Comparison of ENCODE assay signal across 9 mouse cellular contexts in the genomic region with DNA sequence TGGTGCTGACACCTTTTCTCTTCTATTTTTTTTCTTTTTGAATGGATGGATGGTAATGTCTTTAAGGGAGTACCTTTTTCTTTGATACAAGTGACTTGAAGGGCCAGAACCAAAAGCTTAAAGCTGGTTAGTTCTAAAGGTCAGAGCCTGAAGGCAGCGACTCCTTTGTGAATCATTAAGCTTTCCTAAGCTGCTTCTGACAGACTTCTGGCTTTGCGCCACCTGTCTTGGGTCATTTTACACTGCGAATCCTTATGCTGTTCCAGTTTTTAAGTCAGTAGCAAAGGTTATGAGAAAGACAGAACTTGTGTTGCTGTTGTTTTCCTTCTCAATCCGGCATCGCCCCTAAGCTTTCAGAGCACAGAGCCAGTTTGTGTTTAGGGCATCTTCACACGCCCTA.
DNase-seq lines count a peak whose midpoint lies in the region; ATAC-seq lines count a peak whose summit lies in the region.
"Had no signal": no experiment of that assay in that cellular context is flagged by ENCODE, and none has a peak within 500 bp of the region (broad histone marks: within the 10 kb centered on the region; RNA-seq: fewer than 3 reads in every experiment).

No protein-coding gene starts in this region.

- 34% methylated on average over 6 of the region's 6 CpGs for WGBS in midbrain, embryonic 11.5 days
- 30% methylated on average over 6 of the region's 6 CpGs for WGBS in midbrain, embryonic 16.5 days
- 36% methylated on average over 6 of the region's 6 CpGs for WGBS in midbrain, embryonic 15.5 days
- WGBS in neural tube, embryonic 15.5 days: 73% methylated on average over 6 of the region's 6 CpGs

- no peak overlapping the region for H3K9ac ChIP-seq in midbrain, embryonic 11.5 days (ENCODE audit: low read length)
- H3K9ac ChIP-seq in midbrain, embryonic 16.5 days (ENCODE audit: low read depth, low read length): no peak overlapping the region
- H3K9ac ChIP-seq in midbrain, embryonic 15.5 days: no peak overlapping the region
- H3K9ac ChIP-seq in neural tube, embryonic 15.5 days (replicated peaks): no peak overlapping the region
- H3K9ac ChIP-seq: liver, embryonic 14.5 days had no signal

- no peak for ATAC-seq in midbrain, embryonic 11.5 days (ENCODE audit: low FRiP score)
- no peak; the same call in 1 of the 2 replicates for ATAC-seq in midbrain, embryonic 16.5 days
- no peak; the same call in 1 of the 2 replicates for ATAC-seq in midbrain, embryonic 15.5 days (replicated peaks)
- ATAC-seq in neural tube, embryonic 15.5 days (ENCODE audit: low FRiP score): no peak

- no peaks in the 10 kb centered on the region for H3K36me3 ChIP-seq in midbrain, embryonic 11.5 days (ENCODE audit: control insufficient read depth, insufficient read depth, low read length)
- no peaks in the 10 kb centered on the region for H3K36me3 ChIP-seq in midbrain, embryonic 16.5 days (ENCODE audit: control insufficient read depth, insufficient read depth, low read length)
- H3K36me3 ChIP-seq in midbrain, embryonic 15.5 days (replicated peaks): no peaks in the 10 kb centered on the region
- no peaks in the 10 kb centered on the region for H3K36me3 ChIP-seq in neural tube, embryonic 15.5 days

- no peaks in the 10 kb centered on the region for H3K9me3 ChIP-seq in midbrain, embryonic 11.5 days (ENCODE audit: control insufficient read depth, low read length)
- H3K9me3 ChIP-seq in midbrain, embryonic 16.5 days (replicated peaks; ENCODE audit: control insufficient read depth, low read length, poor library complexity, severe bottlenecking): no peaks in the 10 kb centered on the region
- no peaks in the 10 kb centered on the region for H3K9me3 ChIP-seq in midbrain, embryonic 15.5 days
- no peaks in the 10 kb centered on the region for H3K9me3 ChIP-seq in neural tube, embryonic 15.5 days (replicated peaks)

- no peaks in the 10 kb centered on the region for H3K27me3 ChIP-seq in midbrain, embryonic 11.5 days (ENCODE audit: control insufficient read depth, insufficient read depth, low read length)
- no peaks in the 10 kb centered on the region for H3K27me3 ChIP-seq in midbrain, embryonic 16.5 days (ENCODE audit: control insufficient read depth, insufficient read depth, low read depth, low read length)
- H3K27me3 ChIP-seq in midbrain, embryonic 15.5 days (replicated peaks): no peaks in the 10 kb centered on the region
- H3K27me3 ChIP-seq in neural tube, embryonic 15.5 days (replicated peaks): no peaks in the 10 kb centered on the region

- peak; percentile 86 for DNase-seq in midbrain, embryonic 11.5 days (ENCODE audit: low spot score, missing footprints)
- peak; percentile 40 for DNase-seq in brain, adult 2 months (ENCODE audit: low read depth, low spot score)
- DNase-seq in kidney, adult 11 months: peak; percentile 89
- DNase-seq in natural killer cell, adult 2 months (ENCODE audit: low spot score in 2 of 2): no peak
- DNase-seq in embryo, embryonic 9.5 days (ENCODE audit: extremely low spot score): no peak

- H3K27ac ChIP-seq in midbrain, embryonic 11.5 days (ENCODE audit: low read depth, low read length): no peak overlapping the region
- H3K27ac ChIP-seq in midbrain, embryonic 16.5 days (ENCODE audit: low read length): no peak overlapping the region; the same call in 1 of the 2 replicates
- H3K27ac ChIP-seq in midbrain, embryonic 15.5 days: peak overlapping the region; percentile 38; the same call in 1 of the 2 replicates
- no peak overlapping the region for H3K27ac ChIP-seq in neural tube, embryonic 15.5 days (replicated peaks)
- H3K27ac ChIP-seq: liver, embryonic 14.5 days had no signal

- no peak overlapping the region for H3K4me3 ChIP-seq in midbrain, embryonic 11.5 days (ENCODE audit: low read depth, low read length)
- H3K4me3 ChIP-seq in midbrain, embryonic 16.5 days (ENCODE audit: low read depth, low read length): no peak overlapping the region
- H3K4me3 ChIP-seq in midbrain, embryonic 15.5 days: no peak overlapping the region
- H3K4me3 ChIP-seq in neural tube, embryonic 15.5 days (replicated peaks): no peak overlapping the region

- peaks cover 11% of the 10 kb centered on the region for H3K4me1 ChIP-seq in midbrain, embryonic 11.5 days (ENCODE audit: control insufficient read depth, insufficient read depth, low read length)
- peaks cover 24% of the 10 kb centered on the region for H3K4me1 ChIP-seq in midbrain, embryonic 16.5 days (ENCODE audit: control insufficient read depth, insufficient read depth, low read length)
- peaks cover 27% of the 10 kb centered on the region for H3K4me1 ChIP-seq in midbrain, embryonic 15.5 days
- H3K4me1 ChIP-seq in neural tube, embryonic 15.5 days: peaks cover 9% of the 10 kb centered on the region

- H3K4me2 ChIP-seq in midbrain, embryonic 11.5 days: no peak overlapping the region
- no peak overlapping the region for H3K4me2 ChIP-seq in midbrain, embryonic 16.5 days (ENCODE audit: low read length)
- no peak overlapping the region for H3K4me2 ChIP-seq in midbrain, embryonic 15.5 days
- no peak overlapping the region for H3K4me2 ChIP-seq in neural tube, embryonic 15.5 days

Comparison
In these comparisons a context has a peak if more than half of its experiments do, and no peak if none do; other contexts are left out.
1. DNase-seq: peak in midbrain, embryonic 11.5 days (single experiment), brain, adult 2 months (single experiment) and kidney, adult 11 months (single experiment); none in natural killer cell, adult 2 months (0 of 2) and embryo, embryonic 9.5 days (single experiment).